Mouse (Mus musculus) stomach, postnatal 0 days (tissue): ENCODE data around the gene Nol11. TPM values are rescaled to one million over a fixed set of nuclear protein-coding genes. Genes with fewer than 3 reads are reported as not detected.

Source experiments
- ATAC-seq: fragments of 200-750 bp; cut with Nextera tagmentation; 2 replicates; pipeline ENCODE4 v1.8.0; 2017; ENCODE audit not compliant: low FRiP score, low TSS enrichment
- DNase-seq: peaks from one replicate; pipeline ENCODE4 v3.0.0-alpha.2; 2016; ENCODE audit warnings: low spot score
- H3K27ac ChIP-seq: fragments of 300-500 bp; sonication (generic); replicated peaks from 2 replicates; pipeline ENCODE4 v1.5.1; 2014; ENCODE audit warnings: mild to moderate bottlenecking, control low read depth
- H3K27me3 ChIP-seq: fragments of 300-500 bp; sonication (generic); 2 replicates; pipeline ENCODE4 v1.6.1; 2014; ENCODE audit warnings: low read length; ENCODE audit not compliant: control insufficient read depth, insufficient read depth
- H3K36me3 ChIP-seq: fragments of 300-500 bp; sonication (generic); 2 replicates; pipeline ENCODE4 v1.6.1; 2014; ENCODE audit warnings: low read length, mixed read lengths; ENCODE audit not compliant: control insufficient read depth, insufficient read depth
- H3K4me1 ChIP-seq: fragments of 300-500 bp; sonication (generic); replicated peaks from 2 replicates; pipeline ENCODE4 v1.6.1; 2014; ENCODE audit warnings: antibody characterized with exemption; ENCODE audit not compliant: control insufficient read depth, insufficient read depth
- H3K4me2 ChIP-seq: fragments of 300-500 bp; sonication (generic); replicated peaks from 2 replicates; pipeline ENCODE4 v1.6.1; 2014; ENCODE audit warnings: low read depth, mild to moderate bottlenecking, control low read depth, moderate library complexity
- H3K4me3 ChIP-seq: fragments of 300-500 bp; sonication (generic); 2 replicates; pipeline ENCODE4 v1.5.1; 2014; ENCODE audit warnings: low read depth, low read length, control low read depth
- H3K9ac ChIP-seq: fragments of 300-500 bp; sonication (generic); 2 replicates; pipeline ENCODE4 v1.6.1; 2014; ENCODE audit warnings: mild to moderate bottlenecking, low read length, control low read depth, mixed read lengths
- H3K9me3 ChIP-seq: fragments of 300-500 bp; sonication (generic); 2 replicates; pipeline ENCODE4 v1.6.1; 2016; ENCODE audit warnings: low read length; ENCODE audit not compliant: control insufficient read depth
- CTCF ChIP-seq: IDR thresholded peaks from 2 replicates; pipeline ENCODE4 v1.5.1; 2016; ENCODE audit warnings: antibody characterized with exemption, low read depth, mild to moderate bottlenecking, moderate library complexity
- EP300 ChIP-seq: optimal IDR thresholded peaks from 2 replicates; pipeline ENCODE3; 2016; ENCODE audit warnings: antibody characterized with exemption
- WGBS: fragments of 180-500 bp; shearing (Covaris S2); extraction: QIAGEN DNeasy Blood & Tissue Kit; methylation state at CpG from one replicate; pipeline ENCODE4 v1.1.7; 2014; 5-methylcytosine and 5-hydroxymethylcytosine counted together
- polyA plus RNA-seq: library from polyadenylated mRNA; unstranded; fragments of >200 nt; fragmentation: Nextera tagmentation; extraction: Ambion mirVana; gene quantifications from 2 replicates; pipeline ENCODE4 v1.2.1, GENCODE M21; 2015

Gene Nol11
- polyA plus RNA-seq = 17.5 and 18.7 TPM in 2 replicates

DNA sequence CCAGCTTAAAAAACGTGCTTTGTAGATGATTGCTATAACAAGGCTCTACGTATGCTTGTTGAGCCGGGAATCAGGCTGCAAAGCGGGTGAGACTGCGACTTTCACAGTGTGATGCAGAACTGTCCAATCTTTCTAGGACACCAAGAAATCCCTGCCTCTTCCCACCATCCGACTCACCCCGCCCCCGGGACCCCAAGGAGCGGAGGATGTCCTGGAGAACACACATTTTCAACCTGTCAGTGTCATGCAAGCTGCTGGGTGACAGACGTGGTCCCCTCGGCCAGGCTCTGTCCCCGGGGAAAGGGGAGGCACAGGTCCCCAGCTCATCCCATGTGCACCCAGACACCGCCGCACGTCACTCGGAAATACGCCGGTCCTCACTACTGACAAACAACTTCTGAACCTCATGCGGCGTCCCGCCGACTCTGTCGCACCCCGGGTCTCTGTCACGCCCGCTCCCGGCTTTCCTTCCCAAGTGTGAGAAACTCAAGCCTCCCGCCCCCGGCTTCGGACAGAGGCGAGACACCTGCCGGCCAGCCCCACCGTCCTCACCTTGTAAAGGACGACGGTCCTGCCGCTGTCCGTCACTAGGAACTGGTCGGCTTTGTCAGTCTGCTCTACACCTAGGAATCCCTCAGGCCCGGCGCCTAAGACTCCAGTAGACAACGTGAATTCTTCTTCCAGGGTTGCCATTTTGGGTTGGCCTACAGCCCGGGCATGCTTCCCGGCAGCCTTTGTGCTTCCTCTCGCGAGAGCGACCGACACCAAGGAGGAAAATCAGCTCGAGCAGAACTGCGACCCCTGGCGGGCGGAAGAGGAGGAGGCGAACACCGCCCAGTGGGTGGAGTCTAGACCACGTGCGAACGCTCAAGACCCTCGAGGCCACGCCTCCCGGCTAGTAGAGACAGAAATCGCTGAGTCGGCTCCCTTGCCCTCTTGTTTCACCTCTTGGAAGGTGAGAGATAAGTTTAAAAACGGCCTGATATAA is at the start of gene Nol11:
TSS of gene Nol11 (minus strand) at position 817 of the 988 bp plus-strand sequence.
- peak within 1 kb of the TSS; percentile 93 for H3K4me2 ChIP-seq
- H3K27ac ChIP-seq = peak within 1 kb of the TSS; percentile 74
- WGBS = under 1% methylated on average over 62 of the region's 62 CpGs

DNA sequence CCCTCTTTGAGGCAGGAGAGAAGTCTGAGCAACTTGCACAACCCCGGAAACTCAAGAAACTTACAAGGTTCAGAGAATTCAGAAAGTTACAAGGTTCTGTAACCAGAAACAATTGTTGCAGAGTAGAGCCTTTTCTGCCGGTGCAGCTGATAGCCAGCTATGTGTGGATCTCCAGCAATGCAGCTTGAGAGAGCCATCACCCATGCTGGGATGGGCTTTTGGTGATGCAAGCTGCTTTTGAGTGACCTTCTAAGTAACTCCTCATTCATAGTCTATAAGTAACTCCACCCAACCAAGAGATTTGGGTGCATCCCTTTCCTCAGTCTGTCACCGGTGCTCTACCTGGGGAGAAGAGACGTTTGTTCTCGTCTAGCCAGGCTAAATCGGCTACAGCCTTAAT is 49.3 kb upstream of the Nol11 start:
- no peaks in the 10 kb centered on the region for H3K9me3 ChIP-seq
- H3K27ac ChIP-seq = no peak overlapping the region
- H3K9ac ChIP-seq = no peak overlapping the region
- H3K4me1 ChIP-seq = no peaks in the 10 kb centered on the region
- H3K4me2 ChIP-seq = no peak overlapping the region
- no peak overlapping the region for H3K4me3 ChIP-seq
- ATAC-seq (no peak), DNase-seq (no peak)
- WGBS = 90% methylated on average over 6 of the region's 6 CpGs
- TF ChIP-seq CTCF (no peak), EP300 (no peak)
- no peaks in the 10 kb centered on the region; the same call in 1 of the 2 replicates for H3K36me3 ChIP-seq
- H3K27me3 ChIP-seq = no peaks in the 10 kb centered on the region

More for the DNA sequence above, at the start of gene Nol11:
- Histone ChIP-seq H3K4me1 (0 out of 2 replicates have a peak, but pooled peaks cover 4% of the 10 kb centered on the region), H3K4me3 (peak within 1 kb of the TSS; percentile 84), H3K36me3 (peaks cover 10% of the 10 kb centered on the region), H3K27me3 (no peaks in the 10 kb centered on the region), H3K9ac (peak within 1 kb of the TSS; percentile 87), H3K9me3 (no peaks in the 10 kb centered on the region)
- ATAC-seq (peak; percentile 98), DNase-seq (peak; percentile 99)
- TF ChIP-seq EP300 (peak; percentile 98), CTCF (peak; percentile 99)

DNA sequence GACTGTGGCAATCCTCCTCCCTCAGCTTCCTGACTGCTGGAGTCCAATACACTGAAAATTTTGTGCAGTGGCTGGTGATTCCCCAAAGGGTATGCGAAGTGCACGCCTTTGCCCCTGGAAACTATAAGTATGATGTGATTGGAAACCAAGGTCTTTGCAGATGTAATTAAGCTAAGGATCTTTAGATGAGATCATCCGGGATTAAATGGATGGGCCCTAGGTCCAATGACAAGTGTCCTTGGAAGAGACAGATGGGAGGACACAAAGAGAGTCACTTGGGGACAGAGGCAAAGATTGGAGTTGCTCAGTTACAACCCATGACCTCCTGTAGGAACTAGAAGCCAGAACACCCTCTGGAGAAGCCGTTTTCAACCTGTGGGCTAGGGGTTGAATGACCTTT is 48.4 kb upstream of the Nol11 start:
- DNase-seq (no peak), ATAC-seq (no peak)
- Histone ChIP-seq H3K9me3 (no peaks in the 10 kb centered on the region), H3K36me3 (no peaks in the 10 kb centered on the region), H3K4me1 (no peaks in the 10 kb centered on the region), H3K4me2 (no peak overlapping the region), H3K27ac (no peak overlapping the region), H3K4me3 (no peak overlapping the region), H3K9ac (no peak overlapping the region), H3K27me3 (no peaks in the 10 kb centered on the region)
- 93% methylated on average over 4 of the region's 4 CpGs for WGBS
- TF ChIP-seq EP300 (no peak), CTCF (no peak)

DNA sequence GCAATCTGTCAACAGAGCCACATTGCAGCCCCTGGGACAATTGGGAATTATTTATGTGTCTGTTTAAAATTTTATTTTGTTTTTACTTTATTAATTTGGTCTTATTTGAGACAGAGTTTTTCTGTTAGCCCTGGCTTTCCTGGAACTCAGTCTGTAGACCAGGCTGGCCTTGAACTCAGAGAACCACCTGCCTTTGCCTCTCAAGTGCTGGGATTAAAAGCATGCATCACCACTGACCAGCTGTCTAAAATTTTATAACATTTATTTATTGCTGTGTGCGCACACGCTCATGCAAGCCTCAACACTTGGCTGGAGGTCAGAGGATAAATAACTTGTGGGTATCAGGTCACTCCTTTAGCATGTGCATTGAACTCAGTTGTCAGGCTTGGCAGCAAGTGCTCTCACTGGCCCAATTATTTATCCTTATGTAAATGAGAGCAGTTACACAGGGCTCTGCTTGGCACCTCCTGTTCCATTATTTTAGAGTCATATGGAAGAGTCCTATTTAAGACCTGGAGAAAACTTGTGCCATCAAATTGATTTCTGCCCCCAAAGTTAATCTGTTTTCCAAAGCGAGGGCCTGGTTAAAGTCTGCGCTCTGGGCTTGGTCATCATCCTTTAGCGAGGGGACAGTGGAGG is 44.2 kb upstream of the Nol11 start:
- no peak overlapping the region for H3K27ac ChIP-seq
- H3K9ac ChIP-seq = no peak overlapping the region
- no peaks in the 10 kb centered on the region for H3K36me3 ChIP-seq
- 81% methylated on average over 5 of the region's 5 CpGs for WGBS
- DNase-seq = no peak
- ATAC-seq = no peak
- no peak for TF ChIP-seq EP300
- TF ChIP-seq CTCF = no peak
- H3K4me1 ChIP-seq = no peaks in the 10 kb centered on the region
- no peak overlapping the region for H3K4me3 ChIP-seq
- H3K9me3 ChIP-seq = no peaks in the 10 kb centered on the region
- no peak overlapping the region for H3K4me2 ChIP-seq
- H3K27me3 ChIP-seq = no peaks in the 10 kb centered on the region

DNA sequence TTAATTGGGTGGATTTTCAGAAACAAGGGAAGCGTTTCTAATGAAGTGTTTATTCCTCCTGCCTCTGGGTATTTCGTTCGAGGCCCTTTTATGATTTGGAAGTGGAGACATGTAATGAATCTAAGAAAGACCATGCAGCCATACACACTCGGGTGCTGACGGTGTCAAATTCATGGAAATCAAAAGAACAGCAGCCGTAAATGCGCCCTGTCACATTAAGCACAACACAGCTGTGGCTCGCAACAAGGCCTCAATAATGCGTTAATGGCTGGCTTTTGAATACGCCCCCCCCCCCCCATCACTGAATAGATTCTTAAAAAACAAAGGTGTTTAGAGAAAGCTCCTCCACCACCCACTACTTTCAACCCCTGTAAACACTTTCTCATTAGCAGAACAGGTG is 40.9 kb upstream of the Nol11 start:
- TF ChIP-seq CTCF (no peak), EP300 (no peak)
- Histone ChIP-seq H3K27me3 (no peaks in the 10 kb centered on the region), H3K9me3 (no peaks in the 10 kb centered on the region), H3K9ac (no peak overlapping the region), H3K4me1 (no peaks in the 10 kb centered on the region), H3K27ac (no peak overlapping the region), H3K4me2 (no peak overlapping the region), H3K36me3 (no peaks in the 10 kb centered on the region), H3K4me3 (no peak overlapping the region)
- ATAC-seq = no peak
- no peak for DNase-seq
- WGBS = 54% methylated on average over 10 of the region's 10 CpGs
